Mouse (Mus musculus): ENCODE data around the gene Irs1. TPM values are rescaled to one million over a fixed set of nuclear protein-coding genes. Genes with fewer than 3 reads are reported as not detected.

Irs1 gene
- total and polyA plus RNA-seq, 3 experiments = not detected

DNA sequence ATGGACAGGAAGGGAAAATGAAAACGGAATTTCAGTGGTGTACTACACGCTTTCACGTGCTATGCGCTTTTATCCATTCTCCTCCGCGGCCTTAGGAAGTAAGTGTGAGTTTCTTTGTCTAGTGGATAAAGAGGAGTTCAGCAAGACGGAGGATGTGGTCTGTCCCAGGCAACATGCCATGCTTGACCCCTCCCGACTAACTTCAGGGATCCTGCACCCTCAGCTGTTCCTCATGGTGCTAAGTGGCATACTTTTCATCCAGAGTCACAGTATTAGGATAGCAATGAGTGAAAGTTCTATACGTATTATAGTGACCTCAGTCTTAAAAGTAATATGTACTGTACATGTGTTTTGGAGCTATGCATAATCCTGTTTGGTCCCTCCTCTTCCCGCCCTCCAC, 29.6 kb upstream of the Irs1 start:
- Histone ChIP-seq H3K4me3 (replicated peaks in 1 of 3; ENCODE audit: low read depth in 2 of 3, low read length in 2 of 3, poor library complexity in 1 of 3) (no peak overlapping the region), H3K4me2 (ENCODE audit: insufficient read depth, low read depth, poor library complexity, severe bottlenecking) (no peak overlapping the region), H3K4me1 (ENCODE audit: control insufficient read depth in 1 of 2, insufficient read depth in 2 of 2) (peaks cover 4 to 35% of the 10 kb centered on the region in 2 experiments; a peak in 3 of 4 replicates), H3K9me3 (replicated peaks; ENCODE audit: low read length) (no peaks in the 10 kb centered on the region), H3K9ac (ENCODE audit: insufficient read depth, low read depth) (no peak overlapping the region), H3K36me3 (replicated peaks in 1 of 2; ENCODE audit: control insufficient read depth in 1 of 2, insufficient read depth in 1 of 2, low read length in 1 of 2) (peaks cover 8 to 30% of the 10 kb centered on the region in 2 experiments), H3K79me2 (replicated peaks; ENCODE audit: control insufficient read depth, extremely low read depth, insufficient read depth, poor library complexity, severe bottlenecking) (peaks cover 48% of the 10 kb centered on the region), H3K27me3 (replicated peaks) (no peaks in the 10 kb centered on the region), H3K27ac (ENCODE audit: insufficient read depth, low read depth) (no peak overlapping the region)
- in situ Hi-C loops (cut with MboI; ENCODE audit: low pct_ligation_motif_present, low pct_unique_long_range_greater_than_20kb, low sequenced_read_pairs) (no loop called here), dilution Hi-C loops (cut with MboI; ENCODE audit: extremely low pct_ligation_motif_present, extremely low pct_unique_long_range_greater_than_20kb, low sequenced_read_pairs) (no loop called here)
- no peak for DNase-seq (ENCODE audit: extremely low read depth)
- TF ChIP-seq ETS1 (conservative IDR thresholded peaks at IDR 0.05; ENCODE audit: low read depth, low read length) (no peak), USF1 (IDR thresholded peaks at IDR 0.05; ENCODE audit: low read depth, low read length) (no peak), MXI1 (IDR thresholded peaks at IDR 0.05; ENCODE audit: low read depth, low read length) (no peak), ZNF384 (IDR thresholded peaks at IDR 0.05; ENCODE audit: low read depth, low read length) (no peak), BHLHE40 (IDR thresholded peaks at IDR 0.05; ENCODE audit: low read depth, low read length) (no peak), ZKSCAN1 (IDR thresholded peaks at IDR 0.05; ENCODE audit: borderline replicate concordance, low read depth, low read length) (no peak), IRF4 (IDR thresholded peaks at IDR 0.05; ENCODE audit: low read depth, low read length) (no peak), E2F4 (IDR thresholded peaks at IDR 0.05; ENCODE audit: insufficient replicate concordance, low read depth, low read length) (no peak), RCOR1 (conservative IDR thresholded peaks at IDR 0.05; ENCODE audit: low read depth, low read length) (no peak), KAT2A (IDR thresholded peaks at IDR 0.05; ENCODE audit: insufficient replicate concordance, low read length) (no peak), TBP (conservative IDR thresholded peaks at IDR 0.05; ENCODE audit: low read depth, low read length) (no peak)

DNA sequence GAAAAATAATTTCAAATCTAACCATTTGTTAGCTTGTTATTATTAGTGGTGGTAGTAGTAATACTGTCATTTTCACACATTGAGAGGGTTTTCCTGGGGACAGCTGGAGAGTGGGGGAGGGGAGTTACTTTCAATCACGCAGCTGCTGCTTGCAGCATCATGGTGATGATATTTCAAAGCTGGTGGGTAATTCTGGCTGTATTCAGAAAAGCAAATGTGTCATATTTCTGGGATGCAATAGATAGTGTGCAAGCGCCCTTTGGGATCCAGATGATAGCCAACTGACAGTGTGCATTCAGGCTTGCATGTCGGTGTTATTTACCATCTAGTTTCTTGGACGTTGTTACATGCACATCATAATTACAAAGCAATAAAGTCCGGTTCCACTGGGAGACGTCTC, 29.2 kb upstream of the Irs1 start:
- dilution Hi-C loops (cut with MboI; ENCODE audit: extremely low pct_ligation_motif_present, extremely low pct_unique_long_range_greater_than_20kb, low sequenced_read_pairs) (no loop called here), in situ Hi-C loops (cut with MboI; ENCODE audit: low pct_ligation_motif_present, low pct_unique_long_range_greater_than_20kb, low sequenced_read_pairs) (no loop called here)
- no peaks in the 10 kb centered on the region for H3K9me3 ChIP-seq (replicated peaks; ENCODE audit: low read length)
- H3K27ac ChIP-seq (ENCODE audit: insufficient read depth, low read depth) = no peak overlapping the region
- peaks cover 8 to 29% of the 10 kb centered on the region in 2 experiments for H3K36me3 ChIP-seq (replicated peaks in 1 of 2; ENCODE audit: control insufficient read depth in 1 of 2, insufficient read depth in 1 of 2, low read length in 1 of 2)
- no peak overlapping the region for H3K4me3 ChIP-seq (replicated peaks in 1 of 3; ENCODE audit: low read depth in 2 of 3, low read length in 2 of 3, poor library complexity in 1 of 3)
- no peak for DNase-seq (ENCODE audit: extremely low read depth)
- TF ChIP-seq MAFK (IDR thresholded peaks at IDR 0.05; ENCODE audit: insufficient replicate concordance, low read length) = no peak
- no peak for TF ChIP-seq UBTF (IDR thresholded peaks at IDR 0.05; ENCODE audit: low read depth, low read length)
- no peak for TF ChIP-seq MXI1 (IDR thresholded peaks at IDR 0.05; ENCODE audit: low read depth, low read length)
- H3K4me1 ChIP-seq (ENCODE audit: control insufficient read depth in 1 of 2, insufficient read depth in 2 of 2) = peaks cover 4 to 35% of the 10 kb centered on the region in 2 experiments; a peak in 3 of 4 replicates
- H3K4me2 ChIP-seq (ENCODE audit: insufficient read depth, low read depth, poor library complexity, severe bottlenecking) = no peak overlapping the region
- no peak overlapping the region for H3K9ac ChIP-seq (ENCODE audit: insufficient read depth, low read depth)
- H3K79me2 ChIP-seq (replicated peaks; ENCODE audit: control insufficient read depth, extremely low read depth, insufficient read depth, poor library complexity, severe bottlenecking) = peaks cover 48% of the 10 kb centered on the region
- H3K27me3 ChIP-seq (replicated peaks) = no peaks in the 10 kb centered on the region

DNA sequence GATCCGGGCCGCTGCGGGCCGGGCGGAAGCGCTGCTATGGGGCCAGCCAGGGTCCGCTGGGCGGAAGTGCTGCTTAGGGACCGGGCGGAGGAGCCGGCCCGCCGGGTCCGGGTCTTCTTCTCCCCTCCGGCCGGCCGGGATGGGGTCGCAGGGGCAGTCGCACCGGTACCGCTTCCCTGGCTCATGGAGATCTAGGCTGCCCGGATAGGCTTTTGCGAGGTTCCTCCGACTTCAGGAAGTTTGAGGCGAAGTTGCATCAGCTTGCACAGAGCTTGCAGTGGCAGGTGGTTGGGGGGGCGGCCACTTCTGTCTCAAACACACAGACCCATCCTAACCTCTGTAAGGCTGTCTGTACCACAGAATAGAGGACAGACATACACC, 25.5 kb upstream of the Irs1 start:
- dilution Hi-C loops (cut with MboI; ENCODE audit: extremely low pct_ligation_motif_present, extremely low pct_unique_long_range_greater_than_20kb, low sequenced_read_pairs) = no loop called here
- H3K4me2 ChIP-seq (ENCODE audit: insufficient read depth, low read depth, poor library complexity, severe bottlenecking) = 0 out of 2 replicates have a peak overlapping the region, but pooled peaks have one; percentile 92
- no peaks in the 10 kb centered on the region for H3K27me3 ChIP-seq (replicated peaks)
- no peaks in the 10 kb centered on the region for H3K9me3 ChIP-seq (replicated peaks; ENCODE audit: low read length)
- in situ Hi-C loops (cut with MboI; ENCODE audit: low pct_ligation_motif_present, low pct_unique_long_range_greater_than_20kb, low sequenced_read_pairs) = no loop called here
- peak; percentile 60 for DNase-seq (ENCODE audit: extremely low read depth)
- H3K4me1 ChIP-seq (ENCODE audit: control insufficient read depth in 1 of 2, insufficient read depth in 2 of 2) = peaks cover 0 to 35% of the 10 kb centered on the region in 2 experiments; a peak in 3 of 4 replicates
- H3K9ac ChIP-seq (ENCODE audit: insufficient read depth, low read depth) = peak overlapping the region; percentile 95
- peaks cover 32% of the 10 kb centered on the region for H3K79me2 ChIP-seq (replicated peaks; ENCODE audit: control insufficient read depth, extremely low read depth, insufficient read depth, poor library complexity, severe bottlenecking)
- peak overlapping the region; percentile 73 to 90 (median 83) for H3K4me3 ChIP-seq (replicated peaks in 1 of 3; ENCODE audit: low read depth in 2 of 3, low read length in 2 of 3, poor library complexity in 1 of 3)
- H3K27ac ChIP-seq (ENCODE audit: insufficient read depth, low read depth) = peak overlapping the region; percentile 80
- no peak for TF ChIP-seq MEF2A (IDR thresholded peaks at IDR 0.05; ENCODE audit: borderline replicate concordance, low read depth, low read length)
- TF ChIP-seq HCFC1 (IDR thresholded peaks at IDR 0.05; ENCODE audit: low read depth, low read length) = no peak
- peak; percentile 49; the same call in 1 of the 2 replicates for TF ChIP-seq MYC (IDR thresholded peaks at IDR 0.05; ENCODE audit: low read depth, low read length)
- peak; percentile 52; the same call in 1 of the 2 replicates for TF ChIP-seq UBTF (IDR thresholded peaks at IDR 0.05; ENCODE audit: low read depth, low read length)
- no peak for TF ChIP-seq KAT2A (IDR thresholded peaks at IDR 0.05; ENCODE audit: insufficient replicate concordance, low read length)
- peaks cover 6 to 13% of the 10 kb centered on the region in 2 experiments for H3K36me3 ChIP-seq (replicated peaks in 1 of 2; ENCODE audit: control insufficient read depth in 1 of 2, insufficient read depth in 1 of 2, low read length in 1 of 2)

Measured in CH12.LX (cell line).